Mouse (Mus musculus) left cerebral cortex, adult 6 months (tissue): ENCODE measurements around the gene Peli3. TPM values are rescaled to one million over a fixed set of nuclear protein-coding genes. Genes with fewer than 3 reads are reported as not detected.

Experiments used
- long read RNA-seq, 2 experiments: library from polyadenylated mRNA; unstranded; transcript quantifications; one replicate each; pipeline ENCODE4 v2.0.0; 2019 to 2020
- polyA plus RNA-seq: library from polyadenylated mRNA; unstranded; fragments of <200 nt; fragmentation: Nextera tagmentation; gene quantifications from 2 replicates; pipeline ENCODE4 v1.2.3, GENCODE M21; 2021

Peli3 gene
- 8.9 and 11.4 TPM in 2 replicates for polyA plus RNA-seq
- long read RNA-seq, experiment 1, full-length matches to known transcripts = 47 of 101 reads
- long read RNA-seq, experiment 1, partial matches to known transcripts = 31 of 101 reads
- long read RNA-seq, experiment 1, other reads (novel, unspliced or antisense) = 23 of 101 reads
- long read RNA-seq, experiment 2, full-length matches to known transcripts = 5 of 31 reads
- long read RNA-seq, experiment 2, partial matches to known transcripts = 7 of 31 reads
- long read RNA-seq, experiment 2, other reads (novel, unspliced or antisense) = 19 of 31 reads

DNA sequence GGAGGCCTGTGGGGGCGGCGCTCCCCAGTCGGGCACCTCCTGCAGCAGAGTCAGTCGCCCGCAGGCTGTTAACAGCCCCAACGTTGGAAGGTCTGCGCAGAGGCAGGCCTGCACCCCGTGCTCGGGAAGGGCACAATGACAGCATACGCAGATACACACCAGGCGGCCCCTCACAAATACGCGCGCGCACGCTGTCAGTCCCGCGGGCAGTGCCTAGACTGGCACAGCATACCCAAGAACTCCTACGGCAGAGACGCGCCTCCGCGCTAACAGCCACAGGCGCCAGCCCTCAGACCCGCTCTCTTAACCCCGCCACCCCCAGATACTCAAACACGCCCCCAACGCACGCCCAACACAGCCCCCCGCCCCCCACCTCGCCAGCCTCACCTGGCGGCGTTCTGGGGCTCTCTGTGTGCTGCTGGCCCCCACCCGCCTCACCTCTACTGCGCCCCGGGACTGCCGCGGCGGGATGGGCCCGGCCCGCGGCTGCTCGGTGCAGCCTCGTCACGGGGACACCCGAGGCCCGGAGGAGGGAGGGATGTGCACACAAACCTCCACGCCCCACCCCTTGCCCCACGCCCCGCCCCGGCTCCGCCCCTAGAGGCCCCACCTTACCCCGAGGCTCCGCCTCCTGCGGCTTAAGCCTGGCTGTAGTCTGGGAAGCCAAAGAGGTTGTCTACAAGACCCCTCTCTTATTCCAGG lies at the start of gene Peli3:
Gene Peli3 (minus strand): TSS at position 577 of the 702 bp plus-strand sequence.

GRCm38 (mm10) chr19:4990256-4990625 lies 47.3 kb upstream of the Peli3 start, which contains the start of gene Npas4:
TSS of gene Npas4 (minus strand) at chr19:4990316.

DNA sequence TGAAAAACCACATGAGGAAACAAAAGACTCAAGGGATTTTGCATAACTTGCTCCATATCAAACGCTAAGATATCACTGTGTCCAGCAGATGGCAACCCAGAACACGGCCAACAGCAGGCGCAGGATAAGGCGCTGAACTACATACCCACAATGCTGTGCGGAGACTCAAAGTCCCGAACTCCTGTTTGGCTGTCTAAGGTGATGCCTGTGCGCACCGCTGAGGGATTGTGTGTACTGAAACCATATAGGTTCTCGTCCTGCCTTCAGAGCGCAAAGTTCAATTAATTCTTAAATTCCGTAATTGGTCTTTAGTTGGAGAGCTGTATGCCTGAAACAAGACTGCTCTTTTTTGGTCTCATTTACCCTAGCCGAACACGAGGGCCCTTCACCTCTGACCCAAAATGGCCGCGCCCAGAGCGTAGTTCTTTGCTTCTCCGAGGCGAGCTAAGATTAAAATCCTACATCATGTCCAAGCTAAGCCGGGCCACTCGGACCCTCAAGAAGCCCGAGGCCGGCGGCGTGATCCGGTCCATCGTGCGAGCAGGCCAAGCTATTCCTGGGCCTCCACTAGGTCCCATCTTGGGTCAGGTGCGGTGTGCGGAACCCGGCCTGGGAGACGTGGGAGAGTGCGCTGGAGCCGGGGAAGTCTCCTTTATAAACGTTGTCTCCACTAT lies 19.1 kb upstream of the Peli3 start, which contains the start of gene Mrpl11:
Gene Mrpl11 (plus strand): TSS at position 220 of the 674 bp plus-strand sequence.

GRCm38 (mm10) chr19:4927904-4928531 lies 14.9 kb downstream of the Peli3 start, which contains the start of gene Dpp3:
TSS of gene Dpp3 (minus strand) at chr19:4928287.

DNA sequence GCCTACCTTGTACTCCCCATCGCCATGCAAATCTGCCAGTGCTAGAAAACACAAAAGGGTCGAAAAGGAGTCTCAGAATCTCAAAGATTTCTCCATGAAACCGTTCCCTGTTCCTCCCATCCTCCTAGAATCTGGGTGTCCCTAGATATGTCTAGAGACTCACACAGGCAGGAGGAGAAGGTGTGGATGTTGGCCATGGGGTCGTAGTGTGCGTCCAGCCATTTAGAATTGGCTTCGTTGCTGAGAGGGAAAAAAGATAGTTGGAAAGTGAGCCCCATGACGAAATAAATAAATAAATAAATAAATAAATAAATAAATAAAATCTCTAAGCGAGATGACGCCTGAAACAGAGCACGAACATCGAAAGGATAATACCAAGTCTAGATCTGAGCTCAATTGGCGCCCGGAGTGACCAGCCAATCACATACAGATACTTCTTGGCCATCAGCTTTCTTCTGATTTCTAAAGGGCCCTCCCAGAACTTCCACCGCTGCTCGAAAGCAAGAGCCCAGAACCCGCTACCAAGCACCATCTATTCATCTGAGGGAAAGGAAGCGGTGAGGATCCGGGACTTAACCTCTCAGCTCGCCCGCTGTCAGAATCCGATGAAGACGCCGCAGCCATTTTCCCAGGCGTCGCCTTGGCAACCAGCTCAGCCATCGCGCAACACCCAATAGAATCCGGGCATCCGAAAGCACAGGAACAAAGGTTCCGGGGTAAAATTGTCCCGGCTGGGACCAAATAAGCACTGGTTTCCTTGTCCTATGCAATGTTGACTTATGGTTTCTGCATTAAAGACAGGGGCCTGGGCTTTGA lies 36.7 kb downstream of the Peli3 start, which contains the start of gene Bbs1:
Gene Bbs1 (minus strand): TSS at position 650 of the 816 bp plus-strand sequence.

Other genes starting within 250 kb of the Peli3 start
- 5.0 and 5.5 TPM in 2 replicates for gene Gm960, start 244.5 kb downstream of the Peli3 start, polyA plus RNA-seq
- gene Sptbn2, start 232.0 kb downstream of the Peli3 start, polyA plus RNA-seq = 48.6 and 61.2 TPM in 2 replicates
- 21.5 and 24.9 TPM in 2 replicates for gene Rbm4b, start 186.6 kb downstream of the Peli3 start, polyA plus RNA-seq
- gene Rbm4, start 149.2 kb downstream of the Peli3 start, polyA plus RNA-seq = 25.7 and 26.6 TPM in 2 replicates
- gene Gm21992, start 131.5 kb downstream of the Peli3 start, polyA plus RNA-seq = 5.1 and 8.4 TPM in 2 replicates
- gene Rbm14, start 131.5 kb downstream of the Peli3 start, polyA plus RNA-seq = 7.6 and 11.1 TPM in 2 replicates
- 37.7 and 46.6 TPM in 2 replicates for gene Ccs, start 103.8 kb downstream of the Peli3 start, polyA plus RNA-seq
- gene Ccdc87, start 103.8 kb downstream of the Peli3 start, polyA plus RNA-seq = 1.5 and 1.8 TPM in 2 replicates
- gene Ctsf, start 88.0 kb downstream of the Peli3 start, polyA plus RNA-seq = 79.0 and 97.4 TPM in 2 replicates
- gene Actn3, start 65.2 kb downstream of the Peli3 start, polyA plus RNA-seq = 0.28 and 1.0 TPM in 2 replicates
- 10.3 and 15.3 TPM in 2 replicates for gene Zdhhc24, start 64.5 kb downstream of the Peli3 start, polyA plus RNA-seq
- 7.2 and 18.1 TPM in 2 replicates for gene Bbs1, start 36.5 kb downstream of the Peli3 start, polyA plus RNA-seq
- 20.7 and 24.6 TPM in 2 replicates for gene Dpp3, start 14.8 kb downstream of the Peli3 start, polyA plus RNA-seq
- 133 and 161 TPM in 2 replicates for gene Mrpl11, start 19.0 kb upstream of the Peli3 start, polyA plus RNA-seq
- gene Npas4, start 47.2 kb upstream of the Peli3 start, polyA plus RNA-seq = 12.7 and 17.4 TPM in 2 replicates
- 6.6 and 8.4 TPM in 2 replicates for gene Slc29a2, start 80.7 kb upstream of the Peli3 start, polyA plus RNA-seq
- 129 and 165 TPM in 2 replicates for gene B4gat1, start 95.7 kb upstream of the Peli3 start, polyA plus RNA-seq
- gene AC124502.3, start 95.8 kb upstream of the Peli3 start, polyA plus RNA-seq = 1.7 and 2.9 TPM in 2 replicates
- 33.0 and 37.7 TPM in 2 replicates for gene Brms1, start 98.2 kb upstream of the Peli3 start, polyA plus RNA-seq
- 13.6 and 19.4 TPM in 2 replicates for gene Rin1, start 107.4 kb upstream of the Peli3 start, polyA plus RNA-seq
- gene Cd248, start 125.0 kb upstream of the Peli3 start, polyA plus RNA-seq = 2.3 and 4.5 TPM in 2 replicates
- 148 and 149 TPM in 2 replicates for gene Tmem151a, start 142.4 kb upstream of the Peli3 start, polyA plus RNA-seq
- 36.4 and 56.7 TPM in 2 replicates for gene Yif1a, start 145.4 kb upstream of the Peli3 start, polyA plus RNA-seq
- gene Cnih2, start 155.4 kb upstream of the Peli3 start, polyA plus RNA-seq = 37.0 and 528 TPM in 2 replicates
- gene Rab1b, start 163.9 kb upstream of the Peli3 start, polyA plus RNA-seq = 140 and 175 TPM in 2 replicates
- 11.6 and 37.2 TPM in 2 replicates for gene Klc2, start 175.4 kb upstream of the Peli3 start, polyA plus RNA-seq